Mouse (Mus musculus) forelimb bud, embryonic 11.5 days (tissue): Measurements from ENCODE around the gene Otud7a.

Experiments used
- DNase-seq: peaks from one replicate; pipeline ENCODE4 v3.0.0-alpha.2; 2012; ENCODE audit warnings: low read depth, low spot score

The Otud7a gene

DNA sequence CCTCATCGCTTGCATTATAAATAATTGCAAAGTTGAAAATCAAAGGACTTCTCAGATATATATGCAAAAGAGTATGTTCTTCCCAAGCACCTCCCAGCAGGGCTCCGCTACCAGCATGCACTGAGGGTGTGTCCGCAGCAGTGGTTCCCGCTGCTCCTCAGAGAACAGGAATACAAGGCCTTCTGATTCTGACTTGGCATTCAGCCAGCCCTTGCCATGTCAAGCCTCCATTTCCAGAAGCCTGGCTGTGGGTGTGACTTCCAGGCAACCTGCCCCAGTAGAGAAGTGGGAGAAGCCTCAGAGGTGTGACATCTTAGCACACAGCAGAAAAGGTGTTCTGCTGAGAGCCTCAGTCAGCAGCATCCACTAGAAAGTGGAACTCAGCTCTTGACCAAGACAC lies 253.4 kb downstream of the Otud7a start:
- no peak for DNase-seq

DNA sequence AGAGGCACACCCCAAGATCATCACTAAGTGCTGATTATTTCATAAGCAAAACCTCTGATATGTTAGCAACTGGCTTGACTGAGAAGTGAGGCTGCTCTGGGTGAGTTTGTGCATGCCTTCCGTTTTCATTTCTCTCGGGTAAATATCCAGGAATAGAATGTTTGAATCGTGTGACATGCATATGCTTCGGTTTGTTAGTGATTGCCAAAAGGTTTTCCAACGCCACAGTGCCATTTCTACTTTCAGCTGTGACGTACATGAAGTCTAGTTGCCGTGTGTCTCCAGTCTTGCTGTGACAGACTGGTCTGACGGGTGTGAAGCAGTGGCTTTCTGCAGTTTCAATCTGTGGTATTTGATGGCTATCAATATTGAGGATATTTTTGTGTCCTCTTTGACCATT lies 273.4 kb downstream of the Otud7a start:
- DNase-seq = no peak

DNA sequence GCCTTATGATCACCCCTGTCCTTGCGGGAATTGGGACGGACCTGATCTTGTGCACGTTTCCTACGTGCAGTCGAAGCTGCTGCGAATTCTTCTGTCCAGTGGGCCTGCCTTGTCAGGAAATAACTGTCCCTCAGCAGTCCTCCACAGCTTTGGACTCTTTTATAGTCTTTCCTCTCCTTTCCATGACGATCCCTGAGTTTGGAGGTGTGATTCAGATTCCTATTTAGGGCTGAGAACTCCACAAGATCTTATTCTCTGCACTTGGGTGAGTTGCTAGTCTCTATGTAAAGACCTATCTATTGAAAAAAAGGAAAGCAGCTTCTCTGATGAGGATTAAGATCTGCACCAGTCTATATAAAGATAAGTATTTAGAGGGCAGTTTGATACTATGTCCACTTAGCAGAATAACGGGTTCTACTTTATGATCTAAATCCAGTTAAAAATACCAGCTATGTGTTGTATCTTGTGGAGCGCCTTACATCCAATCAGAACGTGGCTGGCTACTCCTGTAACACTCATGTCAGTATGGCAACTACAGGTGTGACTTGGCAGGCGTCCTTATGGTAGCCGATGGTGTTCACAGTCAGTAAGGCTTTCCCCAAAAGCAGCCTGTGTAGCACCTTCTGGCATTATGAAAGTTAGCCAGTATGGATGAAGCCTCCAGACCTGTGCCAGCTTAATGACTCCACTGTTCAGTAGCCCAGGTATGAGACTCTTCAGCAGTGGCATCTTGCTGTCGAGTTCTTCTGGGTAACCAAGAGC lies 274.8 kb downstream of the Otud7a start:
- no peak for DNase-seq

DNA sequence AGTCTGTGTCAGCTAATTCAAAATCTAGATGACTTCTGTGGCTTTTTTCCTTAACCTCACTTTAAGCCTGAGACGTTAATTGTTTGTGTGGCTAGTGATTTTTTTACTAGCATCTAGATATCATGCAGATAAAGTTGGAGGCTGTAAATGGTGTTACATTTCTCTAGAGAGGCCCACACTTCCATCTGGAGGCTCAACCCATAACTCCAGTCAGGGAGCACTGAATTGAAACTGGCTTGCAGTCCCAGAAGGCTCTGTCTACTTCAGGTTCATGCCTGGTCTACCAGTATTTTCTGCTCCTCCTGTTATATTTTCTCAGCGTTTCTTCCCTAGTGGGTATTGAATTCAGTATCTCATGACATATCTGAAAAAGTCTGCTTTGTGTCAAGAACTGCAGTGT lies 276.1 kb downstream of the Otud7a start:
- no peak for DNase-seq

DNA sequence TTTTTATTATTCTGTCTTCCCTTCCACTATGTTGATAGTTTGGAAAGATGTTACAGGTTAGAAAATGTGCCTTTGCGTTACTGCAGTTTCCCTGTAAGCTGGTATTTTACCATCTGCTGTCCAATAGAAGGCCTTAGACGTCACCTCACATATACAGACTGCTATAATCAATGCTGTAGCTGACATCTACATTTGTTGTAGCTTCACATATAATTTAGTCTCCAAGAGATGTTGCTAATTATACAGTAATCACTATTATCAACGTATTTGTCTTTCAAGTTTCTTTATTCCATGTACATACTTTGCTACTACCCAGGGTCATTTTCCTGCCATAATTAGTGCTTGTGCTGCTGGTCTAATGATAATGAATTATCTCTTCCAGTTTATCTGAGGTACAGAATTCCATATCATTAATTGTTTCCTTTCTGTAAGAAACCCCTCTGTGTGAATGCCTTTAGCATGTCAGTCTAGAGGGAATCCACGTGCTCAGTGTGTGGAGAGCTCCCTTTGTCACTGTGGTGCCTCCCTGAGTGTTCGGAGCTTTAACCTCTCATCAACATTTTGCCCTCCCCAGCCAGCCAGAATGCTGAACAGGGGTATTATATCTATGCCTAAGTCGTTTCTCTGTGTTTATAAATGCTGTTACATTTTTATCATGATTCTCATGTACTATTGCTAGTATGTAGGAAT lies 280.6 kb downstream of the Otud7a start:
- no peak for DNase-seq

DNA sequence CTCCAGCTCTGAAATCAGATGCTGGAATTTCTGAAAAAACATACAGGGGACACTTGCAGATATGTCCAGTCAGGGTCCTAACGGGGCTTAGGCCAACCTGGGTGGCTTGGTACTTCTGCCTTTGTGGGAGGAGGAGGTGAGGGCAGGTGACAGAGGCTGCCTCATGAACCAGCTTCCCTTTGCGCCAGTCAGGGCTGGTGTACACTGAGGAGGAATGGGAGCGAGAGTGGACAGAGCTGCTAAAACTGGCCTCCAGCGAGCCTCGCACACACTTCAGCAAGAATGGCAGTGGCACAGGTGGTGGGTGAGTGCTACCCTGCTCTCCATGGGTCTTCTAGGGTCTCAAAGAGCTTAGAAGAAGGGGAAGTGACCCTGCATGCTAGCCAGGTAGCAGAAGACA lies 285.1 kb downstream of the Otud7a start:
- no peak for DNase-seq

DNA sequence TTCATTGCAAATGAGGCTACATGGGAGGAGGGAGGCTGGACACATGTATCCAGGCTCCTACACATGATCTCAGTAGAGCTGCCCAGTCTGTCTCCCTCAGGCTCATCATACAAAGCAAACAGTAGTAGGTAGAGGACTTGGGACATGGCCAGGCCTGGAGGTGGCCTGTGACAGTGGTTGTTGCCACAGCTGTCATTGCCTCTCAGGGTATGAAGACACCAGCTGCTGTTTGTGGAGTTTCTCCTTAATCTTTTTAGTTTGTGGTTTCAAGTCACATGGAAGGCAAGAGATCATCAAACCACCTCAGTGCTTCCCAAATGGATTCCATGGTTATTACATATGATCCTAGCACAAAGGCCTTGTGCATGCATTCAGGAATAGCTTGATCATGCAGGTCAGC lies 285.5 kb downstream of the Otud7a start:
- no peak for DNase-seq

DNA sequence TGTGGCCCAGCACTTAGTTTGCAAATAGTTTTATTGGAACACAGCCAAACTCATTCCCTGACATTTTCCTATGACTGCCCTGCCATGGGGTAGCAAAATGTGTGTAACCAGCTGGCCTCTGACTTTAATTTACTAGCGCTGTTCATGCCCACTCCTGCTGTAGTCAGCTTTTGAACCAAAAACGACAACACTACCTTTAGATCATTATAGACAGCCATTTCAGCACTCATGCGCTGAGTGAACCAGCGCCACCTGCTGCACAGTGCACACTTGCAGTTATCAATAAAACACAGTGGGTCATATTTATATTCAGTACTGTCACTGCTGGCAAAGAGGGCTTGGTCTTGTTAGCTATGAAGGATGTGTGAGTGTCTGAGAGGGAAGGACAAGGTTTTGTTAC lies 293.2 kb downstream of the Otud7a start:
- DNase-seq = no peak

DNA sequence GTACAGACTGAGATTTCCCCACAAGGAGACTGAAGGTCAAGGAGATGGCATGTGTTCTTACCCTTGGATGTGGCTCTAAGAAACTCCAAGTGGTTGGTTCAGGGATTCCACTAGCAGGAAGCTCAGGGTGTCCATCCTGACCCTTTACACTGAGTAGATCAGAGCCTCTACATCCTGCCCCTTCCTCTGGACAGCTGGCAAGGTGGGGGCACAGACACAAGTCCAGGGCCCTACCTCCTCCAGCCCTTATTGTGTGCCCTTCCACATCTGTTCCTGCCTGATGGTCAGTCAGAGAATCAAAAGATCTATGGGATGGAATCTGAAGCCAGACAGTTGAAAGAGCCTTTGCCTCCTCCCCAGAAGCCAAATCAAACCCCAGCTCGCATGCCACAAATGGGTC lies 293.6 kb downstream of the Otud7a start:
- DNase-seq = no peak

DNA sequence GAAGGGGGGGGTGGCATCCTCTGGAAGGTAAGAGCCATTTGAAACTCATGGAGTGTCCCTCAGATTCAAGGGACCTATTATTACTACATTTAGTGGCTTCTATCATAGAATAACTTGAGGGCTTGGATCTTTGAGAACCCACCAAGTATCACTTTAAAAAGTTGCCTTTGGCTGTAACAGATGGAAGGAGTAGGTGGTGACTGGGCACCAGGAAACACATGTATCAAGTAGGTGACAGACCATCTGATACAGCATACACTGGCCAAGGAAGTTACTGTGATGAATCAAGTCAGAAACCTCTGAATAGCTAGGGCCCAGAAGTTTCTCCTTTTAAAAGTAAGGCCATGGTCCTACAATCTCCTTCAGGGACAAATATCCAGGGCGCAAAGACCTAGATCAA lies 298.6 kb downstream of the Otud7a start:
- no peak for DNase-seq

DNA sequence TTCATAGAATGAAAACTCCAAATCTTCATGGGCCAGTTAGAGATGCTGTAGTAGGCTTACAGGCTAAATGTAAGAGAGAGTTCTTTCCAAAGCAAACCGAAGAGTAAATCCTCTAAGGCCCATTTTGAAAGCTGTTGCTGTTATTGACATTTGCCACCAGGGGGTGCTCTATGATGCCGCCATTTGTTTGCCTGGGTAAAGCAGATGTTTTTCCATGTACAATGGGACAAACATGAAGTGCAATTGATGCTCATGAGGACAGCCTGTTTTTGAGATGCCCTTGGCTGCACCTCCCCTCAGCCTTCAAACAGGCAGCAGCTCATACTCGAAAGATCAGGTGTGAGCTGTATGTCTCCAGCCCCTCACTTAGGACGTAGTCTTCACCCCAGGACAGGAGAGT lies 307.5 kb downstream of the Otud7a start:
- DNase-seq = peak; percentile 48

DNA sequence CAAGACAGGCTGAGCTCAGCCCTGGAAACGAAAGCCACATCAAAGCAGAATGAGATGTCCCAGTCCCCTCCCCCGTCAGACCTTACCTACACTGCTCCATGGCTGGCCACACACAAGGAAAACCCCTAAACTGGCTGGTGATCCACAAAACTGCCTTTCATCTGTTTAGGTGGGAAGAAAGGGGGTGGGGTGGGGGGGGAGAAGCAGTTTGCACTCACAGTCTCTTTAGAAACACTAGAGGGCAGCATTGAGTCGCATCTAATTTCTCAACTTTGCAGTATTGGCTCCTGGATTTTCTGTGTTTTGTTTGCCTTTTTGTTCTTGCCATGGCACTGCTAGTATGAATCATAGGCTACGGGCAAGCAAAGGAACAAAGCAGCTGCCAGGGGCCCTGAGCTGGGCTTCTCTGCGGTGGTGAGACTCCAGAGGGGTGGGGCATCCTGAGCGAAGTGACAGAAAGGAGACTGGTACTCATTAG lies 308.8 kb downstream of the Otud7a start:
- DNase-seq = peak; percentile 73

DNA sequence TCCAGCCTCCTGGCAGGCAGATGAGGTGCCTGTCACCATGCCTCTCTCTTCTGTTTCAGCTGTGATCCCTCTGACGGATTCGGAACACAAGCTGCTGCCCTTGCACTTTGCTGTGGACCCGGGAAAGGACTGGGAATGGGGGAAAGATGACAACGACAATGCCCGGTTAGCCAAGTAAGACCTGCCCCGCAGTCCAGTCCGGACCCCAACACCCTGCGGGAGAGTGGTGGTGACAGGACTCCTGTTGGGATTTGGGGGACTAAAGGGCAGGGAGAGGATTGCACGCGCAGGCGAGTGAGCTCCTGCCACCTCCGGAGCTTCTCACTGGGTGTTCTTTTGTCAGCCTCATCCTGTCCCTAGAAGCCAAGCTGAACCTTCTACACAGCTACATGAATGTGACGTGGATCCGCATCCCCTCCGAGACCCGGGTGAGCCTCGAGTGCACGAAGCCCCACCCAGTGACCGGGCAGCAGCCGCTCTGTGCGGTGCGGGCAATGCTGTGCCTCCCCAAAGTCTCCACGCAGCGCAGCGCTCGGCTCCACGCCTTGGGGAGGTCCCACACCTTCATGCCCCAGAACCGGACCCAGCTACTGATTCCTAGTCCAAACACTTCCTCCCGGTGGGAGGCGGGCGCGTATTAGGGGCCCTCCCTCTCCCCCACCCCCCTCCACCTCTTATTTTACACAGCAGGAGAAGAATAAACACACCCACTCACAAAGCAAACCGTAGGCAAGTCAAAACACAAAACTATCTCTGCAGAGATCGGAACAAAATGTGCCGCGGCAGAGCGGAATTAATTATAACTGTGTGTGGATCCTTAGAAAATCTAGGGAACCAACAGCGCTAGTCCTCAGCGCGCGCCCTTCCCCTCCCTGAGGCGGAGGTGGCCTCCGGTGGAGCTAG lies 310.3 kb downstream of the Otud7a start:
- no peak for DNase-seq

DNA sequence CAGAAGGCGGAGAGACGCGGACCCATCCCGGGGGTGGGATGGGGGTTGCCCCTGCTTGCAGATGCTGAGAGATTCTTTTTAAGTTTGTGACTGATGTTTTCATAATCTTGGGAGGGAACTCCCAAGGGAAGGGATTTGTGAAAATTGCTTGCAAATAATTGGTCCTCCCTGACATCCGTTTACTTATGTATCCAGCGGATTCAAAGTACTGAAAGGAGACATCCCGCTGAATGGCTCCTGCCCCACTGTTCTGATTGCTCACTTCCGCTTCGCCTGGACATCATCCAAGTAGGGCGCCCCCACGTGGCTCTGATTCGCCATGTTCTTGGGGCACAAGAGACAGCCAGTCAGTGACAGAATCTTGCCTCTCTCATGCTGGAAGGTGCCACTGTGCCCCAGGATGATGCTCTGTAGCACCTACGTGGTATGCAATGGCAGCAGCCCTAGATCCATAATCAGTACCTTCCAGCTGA lies 311.0 kb downstream of the Otud7a start:
- DNase-seq = peak; percentile 68

DNA sequence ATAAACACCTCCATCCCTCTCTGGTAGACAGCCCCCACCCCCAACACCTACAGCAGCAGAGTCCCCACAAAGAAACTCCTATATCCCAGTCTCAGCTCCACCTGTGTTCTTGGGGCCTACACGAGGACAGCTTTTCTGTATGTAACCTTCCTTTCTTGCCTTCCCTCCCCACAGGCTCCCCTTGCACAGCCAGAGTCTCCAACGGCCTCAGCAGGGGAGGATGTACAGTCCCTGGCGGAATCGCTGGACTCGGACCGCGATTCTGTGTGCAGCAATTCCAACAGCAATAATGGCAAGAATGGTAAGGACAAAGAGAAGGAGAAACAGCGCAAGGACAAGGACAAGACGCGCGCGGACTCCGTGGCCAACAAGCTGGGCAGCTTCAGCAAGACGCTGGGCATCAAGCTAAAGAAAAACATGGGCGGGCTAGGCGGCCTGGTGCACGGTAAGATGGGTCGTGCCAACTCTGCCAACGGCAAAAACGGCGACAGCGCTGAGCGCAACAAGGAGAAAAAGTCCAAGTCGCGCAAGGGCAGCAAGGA lies 312.7 kb downstream of the Otud7a start:
- DNase-seq = no peak

DNA sequence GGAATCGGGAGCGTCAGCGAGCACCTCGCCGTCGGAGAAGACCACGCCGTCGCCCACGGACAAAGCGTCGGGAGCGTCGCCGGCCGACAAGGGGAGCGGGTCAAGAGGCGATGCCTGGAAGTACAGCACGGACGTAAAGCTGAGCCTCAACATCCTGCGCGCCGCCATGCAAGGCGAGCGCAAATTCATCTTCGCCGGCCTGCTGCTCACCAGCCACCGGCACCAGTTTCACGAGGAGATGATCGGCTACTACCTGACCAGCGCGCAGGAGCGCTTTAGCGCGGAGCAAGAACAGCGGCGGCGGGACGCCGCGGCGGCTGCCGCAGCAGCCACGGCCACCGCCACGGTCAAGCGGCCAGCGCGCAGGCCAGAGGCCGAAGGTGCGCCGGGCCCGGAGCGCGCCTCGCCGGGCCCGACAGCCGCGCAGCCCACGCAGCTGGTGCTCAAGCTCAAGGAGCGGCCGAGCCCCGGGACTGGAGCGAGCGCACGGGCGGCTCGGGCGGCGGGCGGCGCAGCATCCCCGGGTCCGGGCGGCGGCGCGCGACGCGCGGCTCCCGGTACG lies 313.2 kb downstream of the Otud7a start:
- no peak for DNase-seq

DNA sequence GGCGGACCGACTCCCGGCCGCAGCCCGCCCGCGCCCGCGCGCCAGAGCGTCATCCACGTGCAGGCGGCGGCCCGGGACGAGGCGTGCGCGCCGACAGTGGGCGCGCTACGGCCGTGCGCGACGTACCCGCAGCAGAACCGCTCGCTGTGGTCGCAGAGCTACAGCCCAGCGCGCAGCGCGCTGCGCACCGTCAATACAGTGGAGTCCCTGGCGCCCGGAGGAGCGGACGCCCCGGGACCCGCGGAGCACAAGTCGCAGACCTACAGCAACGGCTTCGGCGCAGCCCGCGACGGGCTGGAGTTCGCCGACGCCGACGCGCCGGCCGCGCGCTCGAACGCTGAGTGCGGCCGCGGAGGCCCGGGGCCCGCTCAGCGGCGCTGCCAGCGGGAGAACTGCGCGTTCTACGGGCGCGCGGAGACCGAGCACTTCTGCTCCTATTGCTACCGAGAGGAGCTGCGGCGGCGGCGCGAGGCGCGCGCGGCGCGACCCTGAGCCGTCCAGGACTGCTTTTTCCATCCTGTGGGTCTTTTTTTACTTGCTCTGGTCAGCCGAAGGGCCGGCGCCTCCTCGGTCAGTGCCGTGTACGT lies 313.8 kb downstream of the Otud7a start:
- DNase-seq = no peak

DNA sequence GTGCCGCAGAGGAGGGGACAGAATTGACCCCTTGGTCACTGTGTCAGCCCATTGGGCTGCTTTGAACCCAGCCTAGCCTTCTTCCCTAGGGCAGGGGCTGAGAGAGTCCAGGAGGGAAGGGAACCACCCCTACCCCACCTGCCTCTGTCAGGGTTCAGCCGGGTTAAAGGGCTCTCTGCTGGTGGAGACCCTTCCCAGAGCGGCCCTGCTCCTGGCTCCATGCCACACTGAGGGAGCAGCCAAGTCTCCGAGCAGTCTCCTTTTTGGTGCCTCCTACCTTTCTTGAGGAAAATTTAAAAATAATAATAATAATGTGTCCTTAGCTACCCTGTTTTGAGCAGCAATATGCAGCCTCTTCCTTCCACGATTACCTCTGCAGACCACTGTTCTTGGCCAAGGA lies 315.1 kb downstream of the Otud7a start:
- DNase-seq = no peak

DNA sequence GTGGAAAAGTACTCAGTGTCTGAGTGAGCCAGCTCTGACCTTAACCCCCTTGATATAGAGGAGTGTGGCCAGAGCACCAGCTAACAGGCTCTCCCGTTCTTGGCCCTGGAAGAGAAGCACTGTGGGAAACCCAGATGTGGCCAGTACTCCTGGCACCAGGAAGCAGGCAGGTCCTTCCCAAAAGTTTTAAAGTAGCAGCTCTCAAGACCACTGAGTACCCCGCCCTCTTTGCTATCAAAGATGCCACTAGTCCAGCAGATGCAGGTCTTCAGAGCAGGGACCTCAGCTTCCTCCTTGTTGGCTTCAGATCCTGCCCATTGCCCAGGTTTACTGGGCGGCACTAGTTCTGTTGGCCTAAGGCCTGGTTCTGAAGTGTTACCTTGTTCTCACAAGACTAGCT lies 318.0 kb downstream of the Otud7a start:
- DNase-seq = no peak

DNA sequence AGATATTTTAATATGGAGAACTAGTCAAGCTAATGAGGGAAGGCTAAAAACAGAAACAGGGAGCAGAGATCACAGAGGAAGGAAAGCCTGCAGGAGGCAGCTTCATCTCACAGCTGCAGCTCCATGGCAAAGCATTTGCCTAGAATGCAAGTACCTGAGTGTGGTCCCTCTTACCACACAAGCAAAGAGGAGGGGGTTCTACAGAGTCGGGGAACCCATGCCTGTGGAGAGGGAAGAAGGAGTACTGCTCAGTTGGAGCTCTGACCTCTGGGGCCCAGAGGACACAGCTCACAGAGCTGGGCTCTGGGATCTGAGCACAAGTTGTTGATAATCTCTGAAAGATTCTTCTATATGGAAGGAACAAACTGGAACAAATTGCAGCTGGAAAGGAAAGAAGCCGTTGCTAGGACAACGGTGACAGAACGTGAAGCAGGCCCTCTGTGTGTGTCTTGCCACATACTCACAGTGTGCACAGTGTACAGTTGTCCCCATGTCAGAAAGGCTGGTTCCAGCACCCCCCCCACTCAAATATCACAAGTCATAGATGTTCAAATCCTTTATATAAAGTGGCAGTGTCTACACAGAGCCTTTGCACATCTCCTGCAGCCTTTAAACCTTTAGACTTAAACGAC lies 324.0 kb downstream of the Otud7a start:
- no peak for DNase-seq

DNA sequence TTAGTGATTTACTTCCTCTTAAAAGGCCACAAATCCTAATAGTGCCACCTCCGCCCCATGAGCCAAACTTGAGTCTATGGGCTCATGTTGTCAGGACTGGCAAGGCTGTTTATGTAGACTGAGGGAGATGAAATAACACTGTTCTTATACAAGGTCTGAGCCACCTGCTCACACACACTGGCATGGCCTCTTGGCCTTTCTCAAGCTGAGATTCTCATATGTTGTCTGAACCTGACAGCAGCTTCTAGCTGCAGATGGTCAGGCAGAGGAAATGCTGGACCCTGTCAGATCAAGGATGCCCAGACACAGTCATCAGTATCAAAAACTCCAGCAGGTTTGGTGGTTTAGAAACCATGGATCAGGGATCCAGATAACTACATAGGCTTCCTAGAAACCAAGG lies 328.7 kb downstream of the Otud7a start:
- DNase-seq = no peak
